Mouse (Mus musculus) CD8-positive naive resting alpha-beta T cell, adult 2 months (primary cell): ENCODE measurements around the gene Trappc6a.
A peak's percentile ranks its signal among the peaks of the same experiment; 100 is the strongest.

Experiments used
- DNase-seq, 2 experiments: peaks; one replicate each; pipeline ENCODE4 v3.0.0; 2022; ENCODE audit warnings: low read depth in 2 of 2, low spot score in 2 of 2

Trappc6a gene

DNA sequence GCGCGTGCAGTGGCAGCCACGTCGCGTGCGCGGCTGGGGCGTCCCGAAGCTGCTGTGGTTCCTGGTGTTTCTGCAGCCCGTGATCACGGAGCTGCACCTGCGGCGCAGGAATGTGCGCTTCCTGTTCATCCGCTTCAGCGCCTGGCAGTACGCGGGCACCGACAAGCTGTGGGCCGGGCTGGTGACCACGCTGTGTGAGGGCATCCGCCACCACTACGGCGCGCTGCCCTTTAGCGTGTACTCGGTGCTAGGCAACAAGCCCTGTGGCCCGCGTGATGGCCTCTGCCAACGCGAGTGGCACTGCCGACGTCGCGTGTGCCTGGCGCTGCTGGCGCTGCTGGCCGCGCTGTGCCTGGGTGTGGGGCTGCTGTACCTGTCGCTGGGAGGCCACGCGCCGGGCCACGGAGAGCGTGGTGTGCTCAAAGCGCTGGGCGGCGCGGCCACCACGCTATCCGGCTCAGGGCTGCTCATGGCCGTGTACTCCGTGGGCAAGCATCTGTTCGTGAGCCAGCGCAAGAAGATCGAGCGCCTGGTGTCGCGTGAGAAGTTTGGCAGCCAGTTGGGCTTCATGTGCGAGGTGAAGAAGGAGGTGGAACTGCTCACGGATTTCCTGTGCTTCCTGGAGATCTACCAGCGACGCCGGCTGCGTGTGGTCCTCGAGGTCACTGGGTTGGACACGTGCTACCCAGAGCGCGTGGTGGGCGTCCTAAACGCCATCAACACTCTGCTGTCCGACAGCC lies 15.0 kb downstream of the Trappc6a start:
- DNase-seq, result no peak

DNA sequence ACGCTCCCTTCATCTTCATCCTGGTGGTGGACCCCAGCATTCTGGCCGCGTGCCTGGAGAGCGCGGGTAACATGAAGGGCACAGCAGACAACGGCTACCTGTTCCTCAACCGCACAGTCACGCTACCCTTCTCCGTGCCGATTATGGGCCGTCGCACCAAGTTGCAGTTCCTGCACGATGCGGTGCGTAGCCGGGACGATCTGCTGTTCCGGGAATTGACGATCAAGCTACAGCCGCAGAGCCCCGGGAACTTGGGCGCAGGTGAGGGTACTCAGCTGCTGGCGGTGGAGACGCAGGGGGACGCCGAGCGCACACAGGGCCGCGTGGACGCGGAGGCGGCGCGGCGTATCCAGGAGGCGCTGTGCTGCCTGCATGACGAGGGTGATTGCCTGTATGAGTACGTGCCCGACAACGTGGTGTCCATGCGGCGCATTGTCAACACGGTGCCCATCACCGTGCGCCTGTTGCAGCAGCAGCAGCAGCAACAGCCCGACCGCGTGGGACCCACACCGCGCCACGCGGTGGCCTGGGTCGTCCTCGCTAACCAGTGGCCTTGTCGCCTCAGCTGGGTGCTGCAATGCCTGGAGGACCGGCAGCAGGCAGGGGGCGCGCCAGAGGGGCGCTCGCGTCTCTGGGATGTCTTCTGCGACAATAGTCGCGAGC lies 15.7 kb downstream of the Trappc6a start:
- peak in 1 of 2 experiments; percentile 26 for DNase-seq

DNA sequence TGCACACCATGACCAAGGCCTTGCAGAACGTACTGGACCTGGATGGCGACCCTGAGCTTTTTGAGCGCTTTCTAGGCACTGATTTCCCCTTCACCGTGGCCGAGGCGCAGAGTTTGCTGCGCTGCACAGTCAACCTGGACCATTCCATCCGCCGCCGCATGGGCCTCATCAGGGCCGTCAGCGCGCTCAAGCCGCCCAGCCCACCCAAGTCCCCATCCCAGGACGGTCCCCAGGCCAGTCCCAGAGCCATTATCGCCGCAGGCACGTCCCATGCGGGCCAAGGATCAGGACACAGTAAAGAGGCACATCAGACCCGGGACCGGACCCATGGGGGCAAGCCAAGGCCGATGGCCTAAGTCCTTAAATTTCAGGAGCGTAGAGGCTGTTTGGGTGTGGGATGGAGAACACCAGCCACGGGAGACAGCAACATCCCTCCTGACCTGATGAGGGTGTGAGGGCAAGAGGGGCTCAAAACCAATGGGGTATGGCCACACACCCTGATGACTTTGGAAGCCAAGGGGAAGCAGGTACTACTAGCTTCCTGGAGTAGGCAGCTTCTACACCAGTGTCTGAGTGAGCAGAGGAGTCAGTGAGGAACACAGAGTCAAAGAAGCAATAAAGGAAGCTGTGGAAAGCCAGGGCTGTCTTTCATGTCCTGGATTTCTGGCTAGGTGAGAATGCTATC lies 16.4 kb downstream of the Trappc6a start:
- no peak for DNase-seq

DNA sequence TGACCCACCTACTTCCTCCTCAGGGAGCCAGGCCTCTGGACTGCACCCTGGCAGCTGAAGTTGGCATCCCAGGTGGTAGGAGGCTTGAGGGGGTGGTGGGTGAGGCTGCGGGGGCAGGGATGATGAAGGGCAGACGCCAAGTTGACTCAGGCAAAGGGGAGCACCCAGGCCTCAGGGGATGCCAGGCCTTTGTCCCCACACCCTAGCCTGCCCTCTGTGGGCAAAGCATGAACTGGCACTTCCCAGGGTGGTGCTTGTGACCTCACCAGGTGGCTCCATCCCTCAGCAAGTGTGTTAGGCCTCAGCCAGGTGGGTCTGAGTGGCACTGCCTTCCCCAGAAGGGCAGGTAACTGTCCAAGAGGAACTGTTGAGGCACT lies 16.9 kb downstream of the Trappc6a start:
- no peak for DNase-seq

DNA sequence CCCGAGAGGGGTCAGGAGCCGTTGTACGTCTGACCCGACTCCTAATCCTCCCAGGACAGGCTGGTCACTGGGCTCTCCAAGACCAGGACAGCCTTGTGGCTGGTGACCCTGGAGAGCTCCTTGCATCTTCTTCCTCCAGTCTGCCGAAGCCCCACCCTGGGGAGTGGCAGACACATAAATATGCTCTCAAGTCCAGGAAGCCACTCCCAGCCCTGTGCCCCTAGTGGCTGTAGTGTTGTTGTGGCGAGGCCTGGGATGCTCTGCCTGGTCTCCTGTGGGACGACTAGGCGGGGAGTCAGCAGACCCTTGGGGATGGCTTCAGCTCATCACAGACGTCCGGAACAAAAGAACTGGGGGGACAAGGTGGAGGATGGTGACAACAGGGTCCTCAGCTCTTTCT lies 22.9 kb downstream of the Trappc6a start:
- no peak for DNase-seq

DNA sequence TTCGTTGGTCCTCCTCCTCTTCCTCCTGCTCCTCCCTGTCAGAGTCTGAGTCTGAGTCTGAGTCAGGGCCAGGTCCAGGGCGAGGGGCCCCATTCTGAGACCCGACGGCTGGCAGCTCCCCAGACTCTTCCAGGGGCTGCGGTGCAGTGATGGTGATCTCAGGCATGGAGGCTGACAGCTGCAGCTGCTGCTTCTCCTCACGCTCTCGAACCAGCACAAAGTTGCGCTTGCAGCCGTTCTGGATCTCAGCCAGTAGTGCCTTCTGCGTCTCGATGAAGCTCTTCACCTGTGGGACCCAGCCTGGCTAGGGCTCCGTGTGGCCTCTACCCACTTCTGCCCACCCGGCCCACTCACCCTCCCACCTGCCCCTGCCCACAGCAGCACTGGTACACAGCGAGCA lies 24.0 kb downstream of the Trappc6a start:
- no peak for DNase-seq

DNA sequence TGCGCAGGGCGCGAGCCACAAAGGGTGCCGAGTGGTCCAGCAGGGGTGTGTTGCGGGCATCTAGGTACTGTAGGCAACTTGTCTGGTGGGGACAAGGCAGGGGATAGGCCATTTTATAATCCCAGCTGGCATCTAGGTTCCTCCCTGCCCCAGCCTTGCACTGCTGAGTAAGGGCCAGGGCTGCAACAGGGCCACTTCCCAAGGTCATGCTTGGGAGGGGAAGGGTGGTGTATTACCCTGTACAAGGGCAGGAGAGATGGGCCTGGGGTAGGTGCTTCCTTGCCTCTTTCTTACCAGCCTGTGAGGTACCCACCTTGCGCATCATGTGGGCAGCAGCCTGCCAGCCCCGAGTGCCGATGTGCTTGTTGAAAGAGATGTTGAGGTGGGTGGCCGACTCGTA lies 26.5 kb downstream of the Trappc6a start:
- DNase-seq, result no peak

DNA sequence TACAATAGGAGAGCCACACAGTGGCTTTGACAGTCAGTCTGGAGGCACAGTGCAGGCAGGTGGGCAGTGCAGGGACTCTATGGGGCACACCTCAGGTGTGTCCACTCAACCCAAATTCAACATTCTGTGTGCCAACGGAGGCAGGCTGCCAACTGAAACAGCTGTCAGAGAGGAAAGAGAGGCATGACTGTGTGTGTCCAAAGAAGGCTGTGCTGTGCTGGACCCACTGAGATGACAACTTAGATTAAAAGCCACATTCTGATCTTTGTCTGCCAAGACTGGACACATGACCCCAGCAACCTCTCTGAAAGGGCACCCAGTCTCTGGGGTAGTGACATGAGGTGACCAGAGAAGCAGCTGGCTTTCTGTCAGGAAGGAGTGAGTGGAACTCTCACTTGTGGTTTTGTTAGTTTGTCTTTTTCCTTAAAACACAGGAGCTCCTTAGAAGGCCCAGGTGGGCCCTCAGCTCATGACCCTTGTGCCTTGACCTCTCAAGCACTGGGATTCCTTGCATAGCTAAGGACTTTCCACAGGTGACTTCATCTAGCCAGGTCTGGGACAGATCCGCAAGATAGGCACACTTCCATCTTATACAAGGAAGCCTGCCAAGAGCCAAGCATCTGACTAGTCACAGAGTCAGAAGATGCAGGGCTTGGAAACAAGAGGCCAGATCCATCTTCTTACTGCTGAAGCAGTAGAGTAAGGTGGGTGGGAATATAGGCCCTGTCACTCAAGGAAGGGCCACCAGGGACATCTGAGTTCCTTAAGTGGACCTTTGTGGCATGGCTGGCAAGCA lies 32.8 kb downstream of the Trappc6a start:
- DNase-seq, result no peak

DNA sequence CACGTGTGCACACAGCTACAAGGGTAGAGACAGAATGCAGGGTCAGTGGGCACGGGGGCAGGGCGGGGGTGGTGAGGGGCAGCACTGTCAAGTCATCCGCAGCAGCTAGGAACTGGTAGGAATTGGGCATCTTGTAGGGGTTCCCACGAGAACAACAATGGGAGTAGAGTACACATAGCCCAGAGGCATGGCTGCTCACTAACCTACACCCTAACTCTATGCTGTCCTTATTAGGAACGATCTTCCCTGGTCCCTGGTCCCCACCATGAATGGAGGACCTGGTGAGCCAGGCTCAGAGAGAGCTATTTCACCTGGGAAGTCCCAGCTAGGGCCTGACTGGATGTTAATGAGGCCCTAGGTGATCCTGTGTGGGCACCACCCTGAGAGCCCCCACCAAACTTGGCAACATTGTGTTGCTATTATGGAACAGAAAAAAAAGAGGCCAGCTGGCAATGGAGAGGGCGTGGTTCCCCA lies 33.5 kb downstream of the Trappc6a start:
- DNase-seq, result no peak

DNA sequence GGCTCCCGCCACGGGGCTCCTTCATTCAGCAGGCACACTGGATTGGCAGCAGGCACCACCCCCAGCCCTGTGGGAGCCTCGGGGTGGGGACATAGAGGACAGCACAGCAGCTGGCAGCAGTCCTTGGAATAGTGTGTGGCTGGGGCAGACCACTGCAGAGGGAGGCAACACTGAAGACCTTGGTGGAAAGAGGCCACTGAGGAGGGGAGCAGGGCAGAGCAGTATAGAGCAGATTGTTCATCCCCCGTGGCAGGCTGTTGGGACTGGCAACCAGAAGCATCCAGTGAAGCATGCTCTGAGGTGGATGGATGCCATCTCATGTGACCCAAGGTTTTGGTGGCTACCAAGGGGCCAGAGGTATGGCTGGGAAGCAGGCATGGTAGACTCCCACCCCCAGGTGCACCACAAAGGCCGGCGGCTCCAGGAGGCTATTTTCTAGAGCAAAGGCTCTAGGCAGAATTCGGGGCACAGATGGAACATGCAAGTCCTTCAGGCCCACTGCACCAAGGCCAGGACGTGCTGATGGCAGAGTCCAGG lies 34.0 kb downstream of the Trappc6a start:
- no peak for DNase-seq

DNA sequence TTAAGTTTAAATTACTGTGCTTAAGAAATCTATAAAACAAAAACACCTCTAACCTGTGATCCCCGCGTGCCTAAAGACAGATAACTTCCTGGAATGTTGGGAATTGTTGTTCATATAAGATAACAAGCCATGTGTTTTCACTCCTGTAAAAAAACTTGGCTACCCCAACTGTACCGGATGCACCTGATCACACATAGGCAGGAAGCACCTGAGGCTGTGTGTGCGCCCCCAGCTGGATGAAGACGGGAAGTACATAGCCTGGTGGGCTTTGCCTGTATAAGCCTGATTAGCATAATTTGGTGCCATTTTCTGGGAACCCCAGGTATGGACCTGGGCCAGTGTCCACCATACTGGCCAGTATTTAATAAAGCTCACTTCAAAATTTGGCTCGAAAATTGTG lies 35.4 kb downstream of the Trappc6a start:
- peak; percentile 43 to 46 for DNase-seq

DNA sequence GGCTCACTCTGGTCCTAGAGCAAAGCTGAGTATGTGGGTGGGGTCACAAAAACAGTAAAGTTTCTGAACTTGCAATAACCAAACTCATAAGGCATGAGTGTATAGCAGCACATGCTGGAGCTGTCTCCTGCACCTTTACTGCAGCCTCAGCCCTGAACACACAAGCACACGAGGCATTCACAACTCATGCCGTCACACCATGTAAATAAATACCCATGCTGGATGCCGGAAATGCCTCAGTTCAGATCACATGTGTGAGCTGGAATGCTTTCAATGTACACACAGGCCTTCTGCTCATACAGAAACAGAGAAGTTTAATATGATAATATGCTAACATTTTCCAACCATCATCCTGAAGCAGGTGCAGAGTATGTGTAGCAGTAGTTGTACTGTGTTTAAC lies 37.8 kb downstream of the Trappc6a start:
- no peak for DNase-seq

DNA sequence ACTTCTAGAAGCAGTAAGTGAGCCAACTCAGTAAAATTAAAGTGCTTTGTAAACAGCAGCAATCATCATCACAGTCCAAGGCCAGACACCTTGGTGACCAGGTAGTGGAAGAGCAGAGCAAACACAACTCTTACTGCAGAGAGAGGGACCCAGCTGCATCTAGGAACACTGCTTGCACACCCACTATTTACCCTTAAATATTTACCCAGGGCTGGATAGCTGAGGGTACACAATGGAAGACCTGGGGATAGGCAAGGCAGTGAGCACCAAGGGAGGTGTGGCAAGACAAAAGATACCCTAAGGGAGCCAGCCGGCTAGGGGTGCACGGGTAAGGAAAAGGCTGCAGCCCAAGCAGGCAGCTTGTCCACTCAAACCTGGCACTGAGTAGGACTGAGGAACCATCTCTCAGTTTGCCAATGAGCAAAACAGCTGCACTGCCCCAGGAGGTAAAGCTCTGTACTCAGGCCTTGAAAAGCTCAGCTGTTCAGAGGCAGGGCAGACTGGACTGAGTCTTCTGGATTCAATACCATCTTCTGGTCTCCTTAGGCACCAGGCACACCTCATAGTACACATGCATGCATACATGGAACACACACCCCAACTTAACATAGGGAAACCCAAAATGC lies 39.3 kb downstream of the Trappc6a start:
- no peak for DNase-seq

DNA sequence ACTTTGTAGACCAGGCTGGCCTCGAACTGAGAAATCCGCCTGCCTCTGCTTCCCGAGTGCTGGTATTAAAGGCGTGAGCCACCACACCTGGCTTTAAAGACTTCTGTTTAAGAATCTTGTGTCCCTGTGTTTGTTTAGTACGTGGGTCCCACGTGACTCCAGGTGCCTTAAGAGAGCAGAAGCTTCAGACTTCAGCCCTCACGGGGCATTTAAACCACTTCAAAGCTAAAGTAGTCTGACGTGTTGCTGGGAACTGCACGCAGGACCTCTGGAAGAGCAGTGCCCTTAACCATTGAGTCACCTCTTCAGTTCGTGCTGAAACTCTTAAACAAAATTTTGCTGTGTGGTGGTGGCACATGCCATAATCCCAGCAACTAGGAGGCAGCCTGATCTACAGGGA lies 41.2 kb downstream of the Trappc6a start:
- no peak for DNase-seq

DNA sequence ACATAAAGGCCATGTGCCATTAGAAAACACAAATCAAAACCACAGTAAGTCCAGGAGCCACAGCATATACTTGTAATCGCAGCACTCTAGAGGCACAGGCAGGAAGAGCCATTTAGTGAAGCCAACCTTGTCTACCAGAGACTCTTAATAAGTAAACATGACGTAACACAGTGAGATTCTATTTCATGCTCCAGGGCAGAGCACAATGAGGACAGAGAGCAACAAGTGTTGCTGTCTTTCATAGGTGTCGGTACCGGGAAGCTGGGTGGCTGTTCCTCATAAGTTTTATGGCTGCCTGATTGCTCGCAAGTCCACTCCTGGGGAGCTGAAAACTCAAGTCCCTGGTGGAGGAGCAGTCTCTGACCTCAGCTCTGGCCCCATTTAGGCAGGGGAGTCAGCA lies 43.4 kb downstream of the Trappc6a start:
- DNase-seq, result no peak

DNA sequence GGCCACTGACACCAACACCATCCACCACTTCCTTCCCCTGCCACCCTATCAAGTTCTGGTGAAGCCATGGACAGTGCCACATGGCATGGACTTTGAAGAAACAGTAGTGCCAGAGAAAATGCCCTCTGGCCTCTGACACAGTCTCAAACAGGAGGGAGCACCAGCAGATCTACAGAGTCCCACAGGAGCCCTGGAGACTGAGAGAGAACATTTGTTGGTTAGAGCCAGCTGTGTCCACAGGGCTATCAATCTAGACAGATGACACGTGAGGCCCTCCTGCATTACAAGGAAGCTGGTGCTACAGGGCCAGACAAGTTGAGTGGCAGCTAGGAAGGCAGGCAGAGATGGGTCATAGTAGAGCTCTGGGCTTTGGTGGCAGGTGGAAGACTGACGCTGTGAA lies 44.2 kb downstream of the Trappc6a start:
- no peak for DNase-seq

DNA sequence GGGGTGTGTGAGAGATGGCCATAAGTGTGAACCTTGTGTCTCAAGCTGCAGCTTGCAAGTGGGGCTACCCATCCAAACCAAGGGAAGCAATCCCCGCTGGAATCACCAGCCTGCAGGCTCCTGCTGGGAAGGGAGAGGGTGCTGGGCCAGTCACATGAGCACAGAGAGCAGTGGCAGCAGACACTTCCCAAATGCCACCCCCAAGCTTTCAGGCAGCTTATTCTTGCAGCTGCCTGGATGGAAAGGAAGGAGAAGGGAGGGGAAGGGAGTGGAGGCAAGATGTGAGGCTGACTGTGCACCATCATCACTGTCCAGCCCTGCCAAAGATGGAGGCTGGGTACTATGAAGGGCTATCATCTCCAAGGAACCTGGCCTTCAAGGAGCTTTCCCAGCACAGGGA lies 46.0 kb downstream of the Trappc6a start:
- DNase-seq, result no peak

DNA sequence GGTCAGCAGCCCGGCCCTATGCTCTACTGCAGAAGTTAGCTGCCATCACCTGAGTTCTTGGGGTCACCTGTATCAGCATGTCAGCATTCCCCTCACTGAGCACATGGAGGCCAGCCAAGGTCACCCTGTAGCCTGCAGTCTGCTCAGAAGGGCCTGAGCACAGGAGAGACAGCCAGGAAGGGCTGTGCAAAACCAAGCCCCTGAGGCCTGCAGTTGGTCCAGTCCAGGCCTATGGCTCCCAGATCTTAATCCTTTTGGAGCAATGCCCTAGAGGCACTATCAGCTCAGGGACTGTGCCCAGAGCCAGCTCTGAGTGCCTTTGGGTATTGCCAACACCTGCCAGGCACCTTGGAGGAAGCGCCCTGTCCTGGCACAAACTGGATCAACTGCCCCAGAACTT lies 48.9 kb downstream of the Trappc6a start:
- no peak for DNase-seq

DNA sequence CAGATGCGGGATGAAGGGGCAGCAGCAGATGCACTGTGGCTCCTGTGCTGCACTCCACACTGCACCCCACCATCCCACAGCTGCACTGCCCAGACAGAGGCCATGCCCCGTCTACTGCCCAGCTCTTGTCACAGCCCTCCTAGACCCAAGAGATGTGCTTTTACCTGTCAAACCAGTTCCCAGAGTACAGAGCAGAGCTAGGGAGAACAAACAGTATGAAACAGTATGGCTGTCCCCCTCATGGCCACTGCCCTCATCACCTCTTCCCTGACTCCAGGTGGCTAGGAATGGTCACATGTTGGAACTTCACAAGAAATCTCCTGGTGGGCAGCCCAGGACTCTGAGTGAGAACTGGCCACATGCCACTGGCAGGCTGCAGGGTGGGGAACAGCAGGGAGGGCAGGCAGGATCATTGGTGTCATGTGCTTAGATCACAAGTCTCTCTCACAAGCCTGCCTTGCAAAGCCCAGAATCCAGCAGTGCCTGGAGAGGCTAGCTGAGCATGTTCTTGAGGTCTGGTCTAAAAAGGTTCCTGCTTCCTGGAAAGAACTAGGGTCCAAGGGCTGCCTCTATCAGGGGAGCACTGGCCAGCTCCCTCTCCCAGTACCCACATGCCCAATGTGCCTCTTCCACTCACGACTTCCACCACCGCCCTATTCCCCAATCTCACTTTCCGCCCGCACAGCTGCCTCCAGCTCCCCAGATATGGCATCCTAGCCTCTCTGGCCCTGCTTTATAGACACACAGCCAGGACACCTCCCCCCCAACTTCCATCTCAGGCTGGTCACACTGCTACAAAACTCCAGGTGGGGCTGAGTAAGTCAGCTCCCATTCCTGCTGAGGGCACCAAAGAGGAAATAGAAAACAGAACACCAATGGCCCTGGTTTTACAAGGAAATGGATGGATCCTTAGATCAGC lies 50.0 kb downstream of the Trappc6a start:
- DNase-seq, result no peak

DNA sequence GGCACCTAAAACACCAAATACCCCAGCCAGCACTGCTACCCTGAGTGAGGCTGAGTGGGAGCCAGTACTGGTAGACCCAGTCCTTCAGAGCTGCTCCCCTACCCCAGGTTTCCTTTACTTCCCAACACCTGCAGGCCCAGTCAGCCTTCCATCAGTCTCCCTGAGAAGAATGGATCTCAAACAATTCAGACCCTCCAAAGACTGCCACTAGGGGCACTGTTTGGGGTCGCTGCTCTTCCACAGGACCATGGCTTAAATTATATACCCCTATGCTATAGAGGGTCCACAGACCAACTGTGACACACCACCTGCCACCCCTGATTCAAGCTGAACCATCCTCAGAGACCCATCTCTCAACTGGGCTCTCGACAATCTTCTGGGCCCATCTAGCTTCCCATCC lies 50.8 kb downstream of the Trappc6a start:
- DNase-seq, result peak in 1 of 2 experiments; percentile 26
